Mouse (Mus musculus) MEL (cell line): Measurements from ENCODE around the gene Uspl1.

ENCODE experiments used
- BHLHE40 ChIP-seq: IDR thresholded peaks from 2 replicates; pipeline ENCODE4 v1.6.1; 2012; ENCODE audit warnings: low read depth, mild to moderate bottlenecking, inconsistent platforms, low read length, improper control_type of control experiment, borderline replicate concordance
- CHD2 ChIP-seq: IDR thresholded peaks from 2 replicates; pipeline ENCODE4 v1.6.1; 2011; ENCODE audit warnings: low read length, improper control_type of control experiment
- CTCF ChIP-seq, 3 experiments: IDR thresholded peaks in 2 of 3; conservative IDR thresholded peaks in 1 of 3; 2 replicates each; pipeline ENCODE4 v1.5.1; 2011 to 2012; ENCODE audit warnings: low read length in 3 of 3, low read depth in 2 of 3, mild to moderate bottlenecking in 2 of 3, improper control_type of control experiment in 1 of 3, inconsistent platforms in 1 of 3, mixed read lengths in 1 of 3, moderate library complexity in 1 of 3; ENCODE audit not compliant: control insufficient read depth in 1 of 3, insufficient read depth in 1 of 3, poor library complexity in 1 of 3, severe bottlenecking in 1 of 3
- ELF1 ChIP-seq: IDR thresholded peaks from 2 replicates; pipeline ENCODE4 v1.6.1; 2014; ENCODE audit warnings: low read depth, mild to moderate bottlenecking, inconsistent platforms, low read length, improper control_type of control experiment, moderate library complexity
- GABPA ChIP-seq: IDR thresholded peaks from 2 replicates; pipeline ENCODE4 v1.6.1; 2012; ENCODE audit warnings: low read depth, mild to moderate bottlenecking, inconsistent platforms, low read length, improper control_type of control experiment, moderate library complexity
- RCOR1 ChIP-seq: IDR thresholded peaks from 2 replicates; pipeline ENCODE4 v1.6.1; 2012; ENCODE audit warnings: low read depth, mild to moderate bottlenecking, inconsistent platforms, low read length, improper control_type of control experiment
- TAL1 ChIP-seq: IDR thresholded peaks from 2 replicates; pipeline ENCODE4 v1.6.1; 2012; ENCODE audit warnings: mild to moderate bottlenecking, inconsistent platforms, low read length, moderate library complexity, mixed read lengths
- USF1 ChIP-seq: IDR thresholded peaks from 2 replicates; pipeline ENCODE4 v1.6.1; 2014; ENCODE audit warnings: low read depth, mild to moderate bottlenecking, inconsistent platforms, low read length, improper control_type of control experiment, moderate library complexity

- TF ChIP-seq TAL1 = no peak
- no peak for TF ChIP-seq CTCF (IDR thresholded peaks at IDR 0.05 in 2 of 3, conservative IDR thresholded peaks at IDR 0.05 in 1 of 3; ENCODE audit: control insufficient read depth in 1 of 3, insufficient read depth in 1 of 3, low read depth in 2 of 3, low read length in 3 of 3, poor library complexity in 1 of 3, severe bottlenecking in 1 of 3)
- no peak for TF ChIP-seq BHLHE40
- no peak for TF ChIP-seq USF1
- TF ChIP-seq RCOR1 = no peak
- no peak for TF ChIP-seq CHD2
- no peak for TF ChIP-seq ELF1
- no peak for TF ChIP-seq GABPA
These were observed 18.8 kb downstream of the Uspl1 start for GRCm38 (mm10) chr5:149202941-149203340.
